Mouse (Mus musculus): Measurements from ENCODE around the gene Ptms.

- TF ChIP-seq CTCF (conservative IDR thresholded peaks at IDR 0.05; ENCODE audit: insufficient read depth, insufficient read length, low read depth, low read length) = no peak
- TF ChIP-seq POLR2A (IDR thresholded peaks at IDR 0.05; ENCODE audit: low read depth, low read length) = no peak
Observed at GRCm38 (mm10) chr6:124907767-124908166, 12.1 kb downstream of the Ptms start.
